Mouse (Mus musculus): Measurements from ENCODE around the gene Vmn1r152. TPM values are rescaled to one million over a fixed set of nuclear protein-coding genes. Genes with fewer than 3 reads are reported as not detected.
"Not testable (repeated sequence)": the region's sequence is repeated elsewhere in the genome, so short reads cannot be mapped to it uniquely, and the experiment has no call there.

Gene Vmn1r152
- total RNA-seq (2021), result not detected
- long read RNA-seq, experiment 1, result 0 reads
- long read RNA-seq, experiment 2, result 0 reads

DNA sequence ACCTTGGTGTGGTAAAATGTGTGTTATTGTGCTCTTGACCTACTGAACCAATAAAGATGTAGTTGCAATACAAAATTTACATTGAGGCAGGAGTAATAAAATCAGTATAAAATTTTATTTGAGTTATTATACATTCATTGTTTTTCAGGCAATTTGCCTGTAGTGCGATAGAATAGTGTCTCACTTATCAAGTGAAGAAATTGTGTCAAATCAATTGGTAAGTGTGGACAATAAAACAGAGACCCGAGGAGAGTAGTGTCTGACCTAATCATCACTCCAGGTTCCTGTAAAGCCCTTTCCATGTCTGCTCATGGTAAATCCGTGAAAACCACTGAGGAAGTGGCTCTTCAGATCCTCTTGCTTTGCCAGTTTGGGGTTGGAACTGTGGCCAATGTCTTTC lies at the start of gene Vmn1r152:
Gene Vmn1r152 (plus strand): TSS at position 301 of the 400 bp plus-strand sequence.
- DNase-seq, result not testable (repeated sequence)

DNA sequence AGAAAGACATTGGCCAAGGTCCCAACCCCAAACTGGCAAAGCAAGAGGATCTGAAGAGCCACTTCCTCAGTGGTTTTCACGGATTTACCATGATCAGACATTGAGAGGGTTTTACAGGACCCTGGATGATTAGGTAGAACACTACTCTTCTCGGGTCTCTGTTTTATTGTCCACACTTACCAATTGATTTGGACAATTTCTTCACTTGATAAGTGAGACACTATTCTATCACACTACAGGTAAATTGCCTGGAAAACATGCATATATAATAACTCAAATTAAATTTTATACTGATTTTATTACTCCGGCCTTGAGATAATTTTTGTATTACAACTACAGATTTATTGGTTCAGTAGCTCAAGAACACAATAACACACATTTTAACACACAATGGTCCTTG lies 23.2 kb upstream of the Vmn1r152 start, which contains the start of gene Vmn1r151:
Gene Vmn1r151 (minus strand): TSS at position 101 of the 400 bp plus-strand sequence.
- not testable (repeated sequence) for DNase-seq

GRCm38 (mm10) chr7:22534787-22535186 lies 12.0 kb downstream of the Vmn1r152 start, which contains the start of gene Gm8677:
TSS of gene Gm8677 (minus strand) at chr7:22534887.
- not testable (repeated sequence) for DNase-seq

DNA sequence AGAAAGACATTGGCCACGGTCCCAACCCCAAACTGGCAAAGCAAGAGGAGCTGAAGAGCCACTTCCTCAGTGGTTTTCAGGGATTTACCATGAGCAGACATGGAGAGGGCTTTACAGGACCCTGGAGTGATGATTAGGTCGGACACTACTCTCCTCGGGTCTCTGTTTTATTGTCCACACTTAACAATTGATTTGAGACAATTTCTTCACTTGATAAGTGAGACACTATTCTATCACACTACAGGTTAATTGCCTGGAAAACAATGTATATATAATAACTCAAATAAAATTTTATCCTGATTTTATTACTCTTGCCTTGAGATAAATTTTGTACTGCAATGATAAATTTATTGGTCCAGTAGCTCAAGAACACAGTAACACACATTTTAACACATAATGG lies 42.5 kb downstream of the Vmn1r152 start, which contains the start of gene Gm4201:
Gene Gm4201 (minus strand): TSS at position 101 of the 400 bp plus-strand sequence.
- not testable (repeated sequence) for DNase-seq

Other genes with a start within 250 kb of the Vmn1r152 start
- gene Gm4187, start 193.2 kb upstream of the Vmn1r152 start, total RNA-seq (2021), result not detected
- gene Gm8660, start 151.9 kb upstream of the Vmn1r152 start, total RNA-seq (2021), result not detected
- not detected for gene Vmn1r148, start 109.4 kb upstream of the Vmn1r152 start, total RNA-seq (2021)
- gene Vmn1r149, start 84.7 kb upstream of the Vmn1r152 start, total RNA-seq (2021), result not detected
- gene Gm10665, start 58.9 kb upstream of the Vmn1r152 start, total RNA-seq (2021), result not detected
- gene Vmn1r151, start 23.3 kb upstream of the Vmn1r152 start, total RNA-seq (2021), result not detected
- not detected for gene Gm8677, start 11.9 kb downstream of the Vmn1r152 start, total RNA-seq (2021)
- gene Gm4201, start 42.4 kb downstream of the Vmn1r152 start, total RNA-seq (2021), result not detected
- gene Gm4565, start 65.2 kb downstream of the Vmn1r152 start, total RNA-seq (2021), result not detected
- not detected for gene Vmn1r155, start 135.1 kb downstream of the Vmn1r152 start, total RNA-seq (2021)
- gene Gm8693, start 169.3 kb downstream of the Vmn1r152 start, total RNA-seq (2021), result not detected
- not detected for gene Gm4567, start 196.7 kb downstream of the Vmn1r152 start, total RNA-seq (2021)
- not detected for gene Vmn1r157, start 238.7 kb downstream of the Vmn1r152 start, total RNA-seq (2021)